Comparison of ENCODE assay signal across 18 mouse cellular contexts in the genomic region with DNA sequence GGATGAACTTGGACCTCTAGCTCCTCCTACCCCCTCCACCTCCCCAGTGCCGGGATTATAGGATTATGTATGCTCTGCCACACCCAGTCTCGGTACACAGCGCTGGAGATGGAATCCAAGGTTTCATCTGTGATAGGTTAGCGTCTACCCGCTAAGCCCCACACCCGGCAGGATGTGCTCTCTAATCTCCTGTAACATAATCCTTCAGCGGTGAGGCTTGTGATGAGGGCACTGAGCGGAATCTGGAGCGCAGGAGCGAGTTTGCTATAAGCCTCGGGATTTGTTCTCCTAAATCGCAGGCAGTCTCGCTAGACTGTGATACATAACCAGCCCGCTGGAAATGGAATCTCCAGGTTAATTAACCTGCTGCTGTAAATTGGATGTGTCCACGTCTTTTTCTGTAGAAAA. TPM values are rescaled to one million over a fixed set of nuclear protein-coding genes. Genes with fewer than 3 reads are reported as not detected.
A peak's percentile ranks its signal among the peaks of the same experiment; 100 is the strongest.
DNase-seq lines count a peak whose midpoint lies in the region; ATAC-seq lines count a peak whose summit lies in the region.
"Had no signal": no experiment of that assay in that cellular context is flagged by ENCODE, and none has a peak within 500 bp of the region (broad histone marks: within the 10 kb centered on the region; RNA-seq: fewer than 3 reads in every experiment).

No protein-coding gene starts in this region.

- peaks cover 4% of the 10 kb centered on the region; the same call in 1 of the 2 replicates for H3K4me1 ChIP-seq in midbrain, embryonic 14.5 days (ENCODE audit: control insufficient read depth, insufficient read depth, low read length)

- H3K27me3 ChIP-seq in midbrain, embryonic 14.5 days (ENCODE audit: control insufficient read depth, insufficient read depth, low read length), result no peaks in the 10 kb centered on the region

- H3K9me3 ChIP-seq in midbrain, embryonic 14.5 days (ENCODE audit: control insufficient read depth, low read length), result no peaks in the 10 kb centered on the region
- H3K9me3 ChIP-seq: embryonic facial prominence, embryonic 15.5 days; limb, embryonic 15.5 days had no signal

- H3K27ac ChIP-seq in midbrain, embryonic 14.5 days (replicated peaks; ENCODE audit: low read depth, low read length), result peak overlapping the region; percentile 28; the same call in 1 of the 2 replicates
- H3K27ac ChIP-seq: embryonic facial prominence, embryonic 15.5 days; left cerebral cortex, adult 2 months; limb, embryonic 15.5 days; stomach, postnatal 0 days had no signal

- H3K4me2 ChIP-seq in midbrain, embryonic 14.5 days (ENCODE audit: low read length), result peak overlapping the region; percentile 29; the same call in 1 of the 2 replicates
- H3K4me2 ChIP-seq: embryonic facial prominence, embryonic 15.5 days; limb, embryonic 15.5 days had no signal

- no peak for ATAC-seq in midbrain, embryonic 14.5 days (ENCODE audit: low FRiP score, low TSS enrichment)
- no peak for ATAC-seq in erythroid progenitor cell, adult 5-6 weeks (replicated peaks; ENCODE audit: low FRiP score, poor library complexity, severe bottlenecking)

- peak; percentile 81 for DNase-seq in heart, adult 11 months
- no peak for DNase-seq in heart, adult 18-20 months
- DNase-seq in testis, postnatal 10 days (ENCODE audit: low spot score), result peak; percentile 41
- DNase-seq in testis, postnatal 14 days (ENCODE audit: low spot score), result no peak
- DNase-seq in midbrain, embryonic 14.5 days, result peak; percentile 71
- no peak for DNase-seq in spleen, postnatal 4 days (ENCODE audit: low spot score in 2 of 2)
- DNase-seq: adrenal gland, adult 2 months; B cell, adult 2 months; kidney, adult 8-10 months; spleen, adult 18-20 months; thymus, postnatal 4 days had no signal

- no peaks in the 10 kb centered on the region for H3K36me3 ChIP-seq in midbrain, embryonic 14.5 days (ENCODE audit: control insufficient read depth, insufficient read depth, low read length)
- H3K36me3 ChIP-seq: embryonic facial prominence, embryonic 15.5 days; limb, embryonic 15.5 days had no signal

- H3K9ac ChIP-seq in midbrain, embryonic 14.5 days (replicated peaks; ENCODE audit: low read length), result no peak overlapping the region; the same call in 1 of the 2 replicates
- H3K9ac ChIP-seq: embryonic facial prominence, embryonic 15.5 days; limb, embryonic 15.5 days had no signal

- WGBS in midbrain, embryonic 14.5 days, result 15% methylated on average over 15 of the region's 15 CpGs

- no peak overlapping the region for H3K4me3 ChIP-seq in midbrain, embryonic 14.5 days (replicated peaks; ENCODE audit: low read depth, low read length)
- H3K4me3 ChIP-seq: embryonic facial prominence, embryonic 15.5 days; left cerebral cortex, adult 2 months; limb, embryonic 15.5 days had no signal

RNA-seq across cellular contexts. Expression of gene Pink1, which starts 4.2 kb away (rescaled TPM):
- 100 to 1,000 TPM; 720 to 812 TPM for total RNA-seq in heart, adult 18-20 months (2021)
- polyA plus RNA-seq in midbrain, embryonic 14.5 days (2014; fragmentation: Nextera tagmentation; extraction: Ambion mirVana), result 54.1 and 74.7 TPM in 2 replicates
- 20.2 and 26.8 TPM in 2 replicates for total RNA-seq in erythroid progenitor cell, adult 5-6 weeks (2015; ENCODE audit: low replicate concordance)
- 20.8 and 36.6 TPM in 2 replicates for total RNA-seq in erythroid progenitor cell, adult 5-6 weeks (2017; ENCODE audit: low replicate concordance)

RNA-seq across cellular contexts. Expression of gene Ddost, which starts 25.7 kb away (rescaled TPM):
- 10 to 100 TPM; 58.2 to 61.6 TPM for total RNA-seq in heart, adult 18-20 months (2021)
- 177 and 184 TPM in 2 replicates for polyA plus RNA-seq in midbrain, embryonic 14.5 days (2014; fragmentation: Nextera tagmentation; extraction: Ambion mirVana)
- total RNA-seq in erythroid progenitor cell, adult 5-6 weeks (2015; ENCODE audit: low replicate concordance), result 65.6 and 81.3 TPM in 2 replicates
- 34.7 and 39.8 TPM in 2 replicates for total RNA-seq in erythroid progenitor cell, adult 5-6 weeks (2017; ENCODE audit: low replicate concordance)

RNA-seq across cellular contexts. Expression of gene Cda, which starts 37.5 kb away (rescaled TPM):
- 1 to 10 TPM; 1.6 to 2.3 TPM for total RNA-seq in heart, adult 18-20 months (2021)
- polyA plus RNA-seq in midbrain, embryonic 14.5 days (2014; fragmentation: Nextera tagmentation; extraction: Ambion mirVana), result 2.4 and 4.6 TPM in 2 replicates
- total RNA-seq in erythroid progenitor cell, adult 5-6 weeks (2015; ENCODE audit: low replicate concordance), result not detected in 2 replicates
- total RNA-seq in erythroid progenitor cell, adult 5-6 weeks (2017; ENCODE audit: low replicate concordance), result not detected in 2 replicates
- total RNA-seq: hematopoietic stem cell, adult 5-6 weeks; megakaryocyte, adult 5-6 weeks had no signal

Comparison
In these comparisons a context has a peak if more than half of its experiments do, and no peak if none do; other contexts are left out.
1. DNase-seq: peak in heart, adult 11 months (single experiment), testis, postnatal 10 days (single experiment) and midbrain, embryonic 14.5 days (single experiment); none in heart, adult 18-20 months (0 of 2), testis, postnatal 14 days (single experiment) and spleen, postnatal 4 days (0 of 2).
2. RNA of gene Pink1, which starts 4.2 kb away (total RNA-seq): 720 to 812 TPM in heart, adult 18-20 months; 20.2 to 36.6 TPM in erythroid progenitor cell, adult 5-6 weeks; every median in the first group is over 10 times any median in the second.